Mouse (Mus musculus) adrenal gland, adult 10 weeks (tissue): ENCODE measurements around the gene Pax7. TPM values are rescaled to one million over a fixed set of nuclear protein-coding genes. Genes with fewer than 3 reads are reported as not detected.

ENCODE experiments used
- polyA plus RNA-seq: library from polyadenylated mRNA; stranded (reverse); fragments of 350-450 nt; fragmentation: Illumina TruSeq; extraction: RNeasy Lipid Tissue Mini Kit (QIAGEN cat#74804); gene quantifications from one replicate; pipeline ENCODE4 v1.2.3, GENCODE M21; 2014; ENCODE audit warnings: low read depth, low replicate concordance

The Pax7 gene
- not detected for polyA plus RNA-seq

DNA sequence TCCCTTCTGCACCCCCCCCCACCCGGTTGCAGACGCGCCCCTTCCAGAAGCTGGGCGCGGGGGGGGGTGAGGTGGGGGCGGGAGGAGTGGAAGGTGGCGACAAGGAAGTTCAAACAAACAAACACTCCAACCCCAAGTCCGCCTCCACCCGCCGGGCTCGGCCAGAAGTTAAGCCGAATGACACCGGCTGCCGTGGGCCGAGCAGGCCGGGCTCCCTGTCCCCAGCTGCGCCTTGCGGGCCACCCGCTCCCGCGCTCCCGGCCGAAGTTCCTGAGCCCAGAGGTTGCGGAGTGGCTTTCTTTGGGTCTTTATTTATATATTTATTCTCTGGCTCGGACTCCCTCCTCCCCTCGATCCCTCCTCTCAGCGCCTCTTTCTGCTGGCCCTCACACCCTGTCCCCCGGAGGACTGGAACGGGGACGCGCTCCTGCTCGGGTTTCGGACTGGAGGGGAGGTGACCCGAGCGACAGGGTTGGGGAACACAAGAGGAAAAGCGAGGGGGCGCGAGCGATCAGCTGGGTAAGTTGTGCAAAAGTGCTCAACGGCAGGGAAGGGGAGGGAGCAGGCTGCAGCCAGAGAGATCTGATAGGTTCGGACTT is at the start of gene Pax7:
TSS of gene Pax7 (minus strand) at position 493 of the 599 bp plus-strand sequence.

Other genes starting within 250 kb of the Pax7 start
- gene Gm21969, start 230.3 kb downstream of the Pax7 start, polyA plus RNA-seq, result not detected
- 13.1 TPM for gene Aldh4a1, start 210.7 kb downstream of the Pax7 start, polyA plus RNA-seq
- not detected for gene Tas1r2, start 180.0 kb downstream of the Pax7 start, polyA plus RNA-seq
- gene Klhdc7a, start 134.5 kb upstream of the Pax7 start, polyA plus RNA-seq, result 2.9 TPM